Mouse (Mus musculus) limb, embryonic 14.5 days (tissue): ENCODE measurements around the gene Gsn. TPM values are rescaled to one million over a fixed set of nuclear protein-coding genes. Genes with fewer than 3 reads are reported as not detected.

ENCODE experiments used
- ATAC-seq: fragments of 200-750 bp; cut with Nextera tagmentation; 2 replicates; pipeline ENCODE4 v1.8.0; 2017; ENCODE audit warnings: low read depth, moderate number of reproducible peaks, moderate TSS enrichment; ENCODE audit not compliant: low FRiP score
- DNase-seq: peaks from one replicate; pipeline ENCODE4 v3.0.0-alpha.2; 2015; ENCODE audit warnings: low spot score
- H3K27ac ChIP-seq: fragments of 300-500 bp; sonication (generic); replicated peaks from 2 replicates; pipeline ENCODE4 v1.5.1; 2014; ENCODE audit warnings: low read depth, mild to moderate bottlenecking, low read length, moderate library complexity, mixed read lengths
- H3K27me3 ChIP-seq: fragments of 300-500 bp; sonication (generic); 2 replicates; pipeline ENCODE4 v1.6.1; 2014; ENCODE audit warnings: low read length, mixed read lengths; ENCODE audit not compliant: control insufficient read depth, insufficient read depth
- H3K36me3 ChIP-seq: fragments of 300-500 bp; sonication (generic); 2 replicates; pipeline ENCODE4 v1.6.1; 2014; ENCODE audit warnings: mild to moderate bottlenecking, low read length, moderate library complexity, mixed read lengths; ENCODE audit not compliant: control insufficient read depth, insufficient read depth
- H3K4me1 ChIP-seq: fragments of 300-500 bp; sonication (generic); 2 replicates; pipeline ENCODE4 v1.6.1; 2014; ENCODE audit warnings: antibody characterized with exemption, low read length, mixed read lengths; ENCODE audit not compliant: control insufficient read depth, insufficient read depth
- H3K4me2 ChIP-seq: fragments of 300-500 bp; sonication (generic); replicated peaks from 2 replicates; pipeline ENCODE4 v1.6.1; 2014; ENCODE audit warnings: low read depth, mild to moderate bottlenecking, low read length, moderate library complexity; ENCODE audit not compliant: severe bottlenecking
- H3K4me3 ChIP-seq: fragments of 300-500 bp; sonication (generic); replicated peaks from 2 replicates; pipeline ENCODE4 v1.5.1; 2014; ENCODE audit warnings: low read length
- H3K9ac ChIP-seq: fragments of 300-500 bp; sonication (generic); 2 replicates; pipeline ENCODE4 v1.6.1; 2014; ENCODE audit warnings: mild to moderate bottlenecking, low read depth, low read length, moderate library complexity; ENCODE audit not compliant: severe bottlenecking
- H3K9me3 ChIP-seq: fragments of 300-500 bp; sonication (generic); 2 replicates; pipeline ENCODE4 v1.6.1; 2016; ENCODE audit warnings: low read length; ENCODE audit not compliant: control insufficient read depth
- POLR2A ChIP-seq: fragments of 200-500 bp; IDR thresholded peaks from 2 replicates; pipeline ENCODE4 v1.8.0; 2012; ENCODE audit warnings: inconsistent platforms, mild to moderate bottlenecking, moderate library complexity, borderline replicate concordance; ENCODE audit not compliant: insufficient read depth, insufficient read length; ENCODE audit errors: extremely low read depth
- WGBS: fragments of 180-500 bp; shearing (Covaris S2); extraction: QIAGEN DNeasy Blood & Tissue Kit; methylation state at CpG from one replicate; pipeline ENCODE4 v1.1.7; 2014; 5-methylcytosine and 5-hydroxymethylcytosine counted together
- polyA plus RNA-seq, 2 experiments: library from polyadenylated mRNA; depleted of rRNA in 1 of 2; stranded (reverse) in 1 of 2; unstranded in 1 of 2; fragments of >200 nt; fragmentation: Nextera tagmentation in 1 of 2; extraction: Ambion mirVana in 1 of 2; gene quantifications; 2 replicates each; pipeline versions ENCODE4 v1.2.1 to v1.2.3; 2012 to 2014

Gene Gsn
- polyA plus RNA-seq, 2 experiments, result 160 to 214 TPM

- H3K27ac ChIP-seq, result no peak overlapping the region
- no peaks in the 10 kb centered on the region for H3K36me3 ChIP-seq
- whole genome bisulfite sequencing, result 66% methylated on average over 9 of the region's 9 CpGs
- no peaks in the 10 kb centered on the region for H3K27me3 ChIP-seq
- H3K4me2 ChIP-seq, result no peak overlapping the region
- no peak overlapping the region for H3K9ac ChIP-seq
- TF ChIP-seq POLR2A, result no peak
- peaks cover 35% of the 10 kb centered on the region for H3K4me1 ChIP-seq
- no peak for ATAC-seq
- H3K9me3 ChIP-seq, result no peaks in the 10 kb centered on the region
- DNase-seq, result no peak
- H3K4me3 ChIP-seq, result no peak overlapping the region
Observed at GRCm38 (mm10) chr2:35266251-35266905, 10.2 kb downstream of the Gsn start.

GRCm38 (mm10) chr2:35267156-35267875, 11.1 kb downstream of the Gsn start:
- Histone ChIP-seq H3K4me3 (no peak overlapping the region), H3K27ac (no peak overlapping the region), H3K4me2 (no peak overlapping the region), H3K9ac (no peak overlapping the region), H3K9me3 (no peaks in the 10 kb centered on the region), H3K36me3 (no peaks in the 10 kb centered on the region), H3K27me3 (no peaks in the 10 kb centered on the region), H3K4me1 (peaks cover 39% of the 10 kb centered on the region)
- WGBS, result 78% methylated on average over 13 of the region's 13 CpGs
- no peak for ATAC-seq
- peak; percentile 54 for DNase-seq
- no peak for TF ChIP-seq POLR2A

- Histone ChIP-seq H3K9me3 (no peaks in the 10 kb centered on the region), H3K27ac (no peak overlapping the region), H3K9ac (no peak overlapping the region), H3K4me3 (no peak overlapping the region), H3K4me1 (peaks cover 43% of the 10 kb centered on the region), H3K27me3 (no peaks in the 10 kb centered on the region), H3K36me3 (no peaks in the 10 kb centered on the region), H3K4me2 (no peak overlapping the region)
- WGBS, result 70% methylated on average over 10 of the region's 10 CpGs
- no peak for ATAC-seq
- no peak for TF ChIP-seq POLR2A
- DNase-seq, result no peak
Observed at GRCm38 (mm10) chr2:35267876-35268566, 11.8 kb downstream of the Gsn start.

- DNase-seq, result no peak
- peaks cover 54% of the 10 kb centered on the region for H3K4me1 ChIP-seq
Observed at GRCm38 (mm10) chr2:35269136-35269535, 13.0 kb downstream of the Gsn start.

GRCm38 (mm10) chr2:35269716-35270260, 13.6 kb downstream of the Gsn start:
- Histone ChIP-seq H3K4me3 (no peak overlapping the region), H3K9me3 (no peaks in the 10 kb centered on the region), H3K36me3 (no peaks in the 10 kb centered on the region), H3K4me1 (peaks cover 54% of the 10 kb centered on the region), H3K9ac (no peak overlapping the region), H3K4me2 (no peak overlapping the region), H3K27me3 (no peaks in the 10 kb centered on the region), H3K27ac (no peak overlapping the region)
- DNase-seq, result peak; percentile 69
- TF ChIP-seq POLR2A, result no peak
- ATAC-seq, result no peak
- 39% methylated on average over 4 of the region's 4 CpGs for WGBS

More at GRCm38 (mm10) chr2:35269136-35269535, 13.0 kb downstream of the Gsn start:
- H3K9ac ChIP-seq, result no peak overlapping the region
- H3K27me3 ChIP-seq, result no peaks in the 10 kb centered on the region
- H3K9me3 ChIP-seq, result no peaks in the 10 kb centered on the region
- WGBS, result 88% methylated on average over 6 of the region's 6 CpGs
- H3K4me3 ChIP-seq, result no peak overlapping the region
- H3K36me3 ChIP-seq, result no peaks in the 10 kb centered on the region
- no peak for ATAC-seq
- no peak overlapping the region for H3K27ac ChIP-seq
- TF ChIP-seq POLR2A, result no peak
- H3K4me2 ChIP-seq, result no peak overlapping the region
